Mouse (Mus musculus): ENCODE results near the gene Pitx2.

Pitx2 gene

DNA sequence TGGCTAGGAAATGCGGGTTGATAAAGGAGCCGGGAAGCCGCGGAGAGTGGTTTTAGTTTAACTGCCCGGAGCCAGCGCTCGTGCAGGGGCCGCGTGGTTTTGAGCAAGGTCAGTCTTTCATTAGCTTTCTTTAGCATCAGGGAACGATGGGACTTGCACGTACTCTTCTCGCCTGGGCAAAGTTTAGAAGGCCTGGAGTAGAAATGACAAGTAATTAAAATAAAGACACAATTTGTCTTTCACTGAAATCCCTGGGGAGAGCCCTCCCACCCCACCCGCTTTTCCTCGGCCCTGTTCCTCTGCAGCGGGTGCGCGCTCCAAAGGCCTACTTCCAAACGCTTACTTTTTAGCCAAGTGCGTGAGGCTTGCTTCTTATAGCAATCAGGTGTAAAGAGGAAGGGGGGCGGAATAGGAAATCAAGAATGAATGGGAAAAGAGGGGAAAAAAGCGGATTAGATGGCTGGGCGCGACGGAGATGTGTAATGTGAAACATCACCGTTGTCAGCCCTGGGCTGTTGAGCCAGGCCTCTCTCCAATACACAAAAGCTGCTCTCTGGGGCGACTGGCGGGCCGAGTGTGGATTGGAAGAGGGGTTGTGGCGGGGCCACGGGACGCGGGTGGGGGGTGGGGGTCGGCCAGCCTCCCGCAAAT lies 17.4 kb downstream of the Pitx2 start:
- DNase-seq (ENCODE audit: low spot score in 2 of 2), result no peak

- no peak for DNase-seq (ENCODE audit: low spot score in 2 of 2)
Measured at GRCm38 (mm10) chr3:129217862-129218370, 18.2 kb downstream of the Pitx2 start.

- DNase-seq (ENCODE audit: low spot score in 2 of 2), result no peak
Measured at GRCm38 (mm10) chr3:129218371-129218921, 18.8 kb downstream of the Pitx2 start.

DNA sequence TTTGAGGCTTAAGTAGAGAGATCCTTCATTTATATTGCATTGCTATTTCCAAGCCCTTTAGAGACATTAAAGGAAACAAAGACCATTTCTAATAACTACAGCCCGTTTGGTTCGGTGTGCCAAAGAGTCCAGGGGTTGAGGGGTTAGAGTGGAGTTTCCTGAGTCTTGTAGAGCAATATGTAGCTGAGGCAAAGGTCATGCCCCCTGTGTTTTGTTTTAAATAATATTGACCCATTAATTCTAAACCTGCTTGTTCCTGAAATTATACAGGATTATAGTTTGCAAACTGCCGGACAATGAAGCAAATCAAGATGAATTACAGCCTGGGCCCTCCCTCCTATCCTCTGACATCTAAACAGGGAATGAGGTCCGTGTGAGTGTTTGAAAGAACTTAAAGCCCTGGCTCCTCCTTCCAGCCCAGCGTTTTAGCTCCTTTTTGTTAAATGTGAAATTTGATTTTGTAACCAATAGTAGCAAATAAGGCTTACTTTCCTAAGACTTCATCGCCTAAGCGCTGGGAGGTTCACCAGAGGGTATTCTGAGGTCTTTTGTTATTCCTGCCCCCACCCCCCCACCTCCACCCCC lies 20.5 kb downstream of the Pitx2 start:
- DNase-seq (ENCODE audit: low spot score in 2 of 2), result no peak

DNA sequence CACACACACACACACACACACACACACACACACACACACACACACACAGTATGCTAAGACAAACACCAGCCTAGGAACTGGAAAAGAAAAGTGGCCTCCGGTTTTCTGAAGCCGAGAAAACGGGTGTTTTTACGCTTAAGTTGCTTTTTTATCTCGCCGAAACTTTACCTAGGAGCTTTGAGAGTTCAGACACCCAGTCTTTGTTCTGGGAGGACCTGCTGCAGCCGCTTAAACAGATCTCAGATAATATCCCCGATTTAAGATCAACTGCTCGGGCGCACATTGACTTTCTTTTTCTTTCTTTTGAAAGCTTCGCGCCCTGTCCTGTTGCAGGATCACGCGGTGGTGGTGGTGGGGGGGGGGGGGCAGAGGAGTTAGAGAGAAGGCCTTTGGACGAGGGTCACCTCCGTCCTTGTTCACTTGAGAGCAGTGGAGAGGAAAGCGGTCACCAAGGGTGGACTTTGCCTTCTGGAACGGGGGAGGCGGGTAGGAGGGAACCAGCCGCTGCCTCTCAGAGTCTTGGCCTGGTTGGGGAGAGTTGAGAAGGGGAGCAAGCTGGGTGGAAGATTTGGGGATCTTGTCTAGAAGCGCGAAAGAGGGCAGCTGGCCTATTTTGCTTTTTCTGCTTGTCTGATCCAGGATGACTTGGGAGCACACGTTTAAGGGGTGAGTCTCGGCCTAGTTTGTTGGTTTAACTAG lies 21.2 kb downstream of the Pitx2 start:
- DNase-seq (ENCODE audit: low spot score in 2 of 2), result no peak

- DNase-seq (ENCODE audit: low spot score in 2 of 2), result no peak
Measured at GRCm38 (mm10) chr3:129221380-129222260, 21.9 kb downstream of the Pitx2 start.

DNA sequence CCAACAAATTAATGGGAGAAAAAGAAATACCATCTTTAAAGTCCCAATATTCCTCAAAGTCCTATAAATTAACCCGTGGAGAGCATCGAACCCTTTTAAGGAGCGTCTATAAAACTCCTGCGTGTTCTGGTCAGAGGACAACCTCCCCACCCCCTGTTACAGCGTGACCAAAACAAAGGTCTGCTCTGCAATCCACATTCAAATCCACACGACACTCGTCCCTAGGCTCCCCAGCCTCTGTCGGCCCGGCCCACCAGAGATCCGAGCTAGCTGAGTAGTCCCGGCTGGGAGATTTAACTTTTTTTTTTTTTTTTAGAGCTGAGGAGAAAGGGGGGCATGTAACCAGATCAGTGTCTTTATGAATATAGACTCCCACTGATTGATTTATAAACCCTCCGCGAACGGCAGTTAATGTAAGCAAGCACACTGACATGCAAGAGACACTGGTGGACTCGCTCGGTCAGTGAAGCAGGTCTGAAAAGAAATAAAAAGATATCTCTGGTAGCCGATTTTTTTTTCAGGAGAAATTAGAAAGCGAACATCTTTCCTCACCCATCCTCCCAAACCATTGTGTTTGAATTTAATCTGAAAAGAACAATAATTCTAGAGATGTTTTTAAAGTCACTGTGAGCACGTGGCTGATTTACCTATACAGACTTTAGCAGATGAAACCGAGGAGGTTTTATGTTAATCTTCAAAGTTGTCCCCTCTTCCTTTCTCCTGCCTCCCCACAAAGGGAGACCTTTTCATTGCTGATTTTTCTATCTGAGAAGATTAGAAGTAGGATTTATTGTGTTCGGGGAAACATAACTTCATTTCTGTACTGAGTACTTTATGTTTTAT lies 23.0 kb downstream of the Pitx2 start:
- DNase-seq (ENCODE audit: low spot score in 2 of 2), result no peak

- DNase-seq (ENCODE audit: low spot score in 2 of 2), result no peak
Measured at GRCm38 (mm10) chr3:129223401-129223800, 23.7 kb downstream of the Pitx2 start.

DNA sequence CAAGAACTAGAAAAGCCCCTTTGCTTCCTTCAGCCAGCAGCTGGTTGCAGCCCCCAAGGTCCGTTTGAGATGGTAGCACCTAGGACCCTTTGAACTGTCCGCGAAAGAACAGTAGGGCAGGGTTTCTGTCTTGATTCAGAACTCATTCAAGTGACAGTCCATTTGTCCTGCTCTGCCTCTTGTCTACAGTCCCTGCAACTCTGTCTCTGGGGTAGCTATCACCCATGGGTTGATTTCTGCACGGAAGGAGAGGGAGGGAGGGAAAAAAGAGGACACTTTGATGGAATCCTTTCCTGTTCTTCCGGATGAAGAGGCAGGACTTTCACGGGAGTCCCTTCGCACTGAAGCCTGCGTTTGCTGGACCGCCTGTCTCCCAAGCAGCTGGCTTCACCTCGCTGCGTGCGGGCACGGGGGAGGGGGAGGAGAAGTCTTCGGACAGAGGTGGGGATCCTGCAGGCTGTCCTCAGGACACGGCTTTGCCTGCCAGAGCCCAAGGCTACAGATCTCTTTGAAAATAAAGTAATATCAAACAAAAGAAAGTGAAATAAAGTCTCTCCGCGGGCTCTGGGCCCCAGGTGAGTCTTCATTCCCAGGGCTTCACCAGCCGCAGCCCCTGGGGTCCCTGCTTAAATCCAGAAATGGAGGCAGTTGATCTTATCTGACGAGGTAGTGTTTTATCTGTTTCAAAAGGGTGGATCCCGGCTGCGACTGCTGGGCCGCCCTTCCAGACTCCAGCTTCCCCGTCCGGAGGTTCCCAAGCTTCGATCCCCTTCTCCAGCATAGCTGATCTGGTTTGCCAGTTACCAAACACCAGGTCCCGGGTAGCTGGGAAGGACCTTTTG lies 24.5 kb downstream of the Pitx2 start:
- no peak for DNase-seq (ENCODE audit: low spot score in 2 of 2)

GRCm38 (mm10) chr3:129224806-129225576 lies 25.3 kb downstream of the Pitx2 start:
- DNase-seq (ENCODE audit: low spot score in 2 of 2), result no peak

DNA sequence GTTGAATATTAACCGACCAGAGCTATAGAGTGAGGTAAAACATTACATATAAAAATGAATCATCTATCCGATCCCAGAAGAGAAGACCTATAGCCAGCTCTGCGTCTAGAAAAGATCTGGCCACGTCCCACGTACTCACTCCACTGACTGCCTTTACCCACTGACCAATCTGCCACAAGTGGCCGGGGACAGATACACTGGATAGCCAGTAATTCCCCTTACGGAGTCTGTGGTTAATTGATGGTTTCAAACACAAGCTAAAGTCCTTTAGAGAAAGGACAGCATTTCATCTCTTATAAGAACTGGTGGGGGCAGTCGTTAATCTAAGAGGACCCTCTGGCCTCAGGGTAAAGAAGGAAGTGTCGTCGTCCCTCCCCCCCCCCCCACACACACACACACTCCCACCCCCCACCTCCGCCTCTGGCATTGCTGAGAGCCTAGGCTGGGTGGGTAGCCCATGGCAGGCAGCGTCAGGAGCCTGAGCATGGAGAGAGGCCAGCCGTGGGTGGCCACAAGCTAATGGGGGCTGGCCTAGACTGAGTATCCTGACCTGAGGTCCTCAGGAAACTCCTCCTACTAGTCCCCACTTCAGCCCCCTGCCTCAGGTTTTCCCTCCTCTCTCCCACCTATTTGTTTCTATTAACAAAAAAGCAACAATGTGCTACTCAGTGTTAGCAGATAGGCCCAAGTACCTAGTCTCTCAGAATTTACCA lies 26.1 kb downstream of the Pitx2 start:
- DNase-seq (ENCODE audit: low spot score in 2 of 2), result no peak

DNA sequence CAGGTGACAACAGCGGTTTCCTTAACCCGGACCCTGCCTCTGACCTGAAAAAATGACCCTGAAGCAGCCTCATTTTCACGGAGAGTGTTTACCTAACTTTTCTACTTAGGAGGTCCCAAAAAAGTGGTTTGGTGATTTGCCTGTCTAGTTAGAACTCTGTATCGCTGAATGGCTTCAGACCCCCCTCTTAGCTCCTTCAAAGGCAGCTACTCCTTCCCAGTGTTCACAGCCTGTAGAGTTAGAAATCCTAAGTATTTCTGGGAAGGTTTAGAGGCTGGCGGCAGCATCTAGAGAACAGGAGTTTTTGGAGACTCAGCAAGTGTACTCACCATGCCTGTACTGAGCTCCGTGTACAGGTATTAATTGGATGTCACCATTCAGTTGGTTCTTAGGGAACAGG lies 27.0 kb downstream of the Pitx2 start:
- no peak for DNase-seq (ENCODE audit: low spot score in 2 of 2)

DNA sequence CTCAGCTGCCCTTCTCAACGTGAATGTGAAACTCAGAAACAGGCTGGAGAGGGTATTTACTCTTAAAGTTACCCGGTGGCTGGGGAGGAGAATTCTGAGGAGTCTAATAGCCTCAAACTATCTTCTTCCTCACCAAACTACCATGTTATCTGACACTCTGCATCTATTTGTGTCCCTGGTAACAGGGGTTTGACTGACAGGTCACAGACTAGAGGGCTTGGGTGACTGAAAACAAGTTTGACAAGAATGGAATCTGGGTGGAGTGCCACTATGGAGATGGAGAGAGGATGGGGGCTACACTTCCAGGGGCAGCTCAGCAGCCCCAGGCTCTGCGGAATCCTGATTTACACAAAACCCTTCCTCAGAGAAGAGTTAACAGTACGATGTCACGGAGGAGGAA lies 27.7 kb downstream of the Pitx2 start:
- DNase-seq (ENCODE audit: low spot score in 2 of 2), result no peak

- DNase-seq (ENCODE audit: low spot score in 2 of 2), result no peak
Measured at GRCm38 (mm10) chr3:129238010-129238409, 38.3 kb downstream of the Pitx2 start.

- no peak for DNase-seq (ENCODE audit: low spot score in 2 of 2)
Measured at GRCm38 (mm10) chr3:129238664-129239258, 39.1 kb downstream of the Pitx2 start.

DNA sequence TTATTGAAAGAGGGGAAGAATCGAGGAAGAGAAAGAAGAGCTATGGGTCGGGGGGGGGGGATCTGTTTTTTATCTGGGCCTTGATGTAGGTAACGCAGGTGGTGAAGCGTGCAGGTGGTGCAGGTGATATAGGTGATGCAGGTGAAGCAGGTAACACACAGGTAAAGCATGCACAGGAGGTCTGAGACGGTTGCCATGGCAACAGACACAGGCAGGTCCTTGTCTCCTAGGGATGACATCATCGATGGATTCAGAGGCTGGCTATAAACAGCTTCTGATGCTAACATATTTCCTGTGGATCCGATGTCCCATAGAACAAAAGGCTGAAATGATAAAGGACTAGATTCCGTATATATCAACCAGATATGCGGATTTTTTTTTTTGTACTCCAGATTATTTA lies 51.3 kb downstream of the Pitx2 start:
- no peak for DNase-seq (ENCODE audit: low spot score in 2 of 2)

DNA sequence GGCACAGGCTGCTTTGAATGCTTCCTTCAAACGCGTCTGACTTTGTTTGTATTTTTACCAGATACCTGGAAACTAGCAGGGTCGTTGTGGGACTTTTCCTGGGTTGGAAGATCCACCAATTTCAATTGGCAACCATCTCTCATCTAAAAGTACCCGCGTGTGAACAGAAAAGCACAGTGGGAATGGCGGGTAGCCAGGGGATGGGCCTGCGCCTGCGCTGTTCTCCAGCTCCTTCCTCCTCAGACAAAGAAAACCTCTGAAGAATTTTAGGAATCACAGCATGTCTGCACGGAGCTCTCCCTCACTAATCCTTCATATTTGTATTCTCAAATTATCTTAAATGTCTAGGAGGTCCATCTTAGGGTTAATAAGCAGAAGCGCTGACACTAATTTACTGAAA lies 54.6 kb downstream of the Pitx2 start:
- DNase-seq (ENCODE audit: low spot score in 2 of 2), result no peak

GRCm38 (mm10) chr3:129256283-129256682 lies 56.6 kb downstream of the Pitx2 start:
- DNase-seq (ENCODE audit: low spot score in 2 of 2), result no peak
